Mouse (Mus musculus) cerebellum, postnatal 25 days (tissue): Measurements from ENCODE around the gene Ints4.
"Not testable (repeated sequence)": the region's sequence is repeated elsewhere in the genome, so short reads cannot be mapped to it uniquely, and the experiment has no call there.

Experiments
- DNase-seq, 2 experiments: peaks; one replicate each; pipeline ENCODE4 v3.0.0; 2021; ENCODE audit warnings: mixed read lengths in 2 of 2

Ints4 gene

GRCm38 (mm10) chr7:97480821-97481339 lies at the start of gene Ints4:
Ints4 (plus strand) TSS chr7:97480956.
- peak; percentile 93 to 95 for DNase-seq

DNA sequence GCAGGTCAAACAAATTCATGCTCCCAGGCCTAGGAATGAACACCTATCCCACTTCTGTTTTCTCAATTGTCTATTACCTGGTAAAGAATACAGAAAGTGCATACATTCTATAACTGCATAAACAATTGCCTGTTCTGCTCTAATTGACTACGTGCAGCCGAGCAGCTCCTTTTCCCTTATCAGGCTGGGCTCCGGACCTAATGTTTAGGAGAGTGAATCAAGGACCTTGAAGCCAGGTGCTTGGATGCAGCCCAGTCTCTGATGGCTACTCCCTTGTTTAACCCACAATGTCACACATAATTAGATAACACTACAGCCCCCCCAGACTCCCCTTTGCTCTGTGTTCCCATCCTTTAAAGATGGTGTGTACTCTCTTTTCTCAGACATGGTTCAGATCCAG lies 47.2 kb upstream of the Ints4 start:
- DNase-seq: not testable (repeated sequence)

DNA sequence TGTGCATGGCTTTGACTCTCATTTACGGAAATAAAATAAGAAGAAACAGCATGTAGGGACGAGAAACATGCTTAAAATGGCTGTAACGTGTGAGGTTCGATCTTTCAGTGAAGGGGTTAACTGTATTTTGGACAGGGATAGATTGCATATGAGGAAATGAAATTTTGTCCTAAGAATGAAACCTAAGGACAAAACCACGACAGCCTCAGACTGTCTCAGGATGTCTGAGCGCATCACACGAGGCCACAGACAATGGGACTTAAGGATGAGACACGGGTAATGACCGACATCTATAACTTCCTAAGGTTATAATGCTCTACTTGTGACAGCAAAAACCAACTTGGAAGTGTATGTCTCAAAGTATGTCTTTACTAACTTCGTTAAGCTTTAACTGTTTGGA lies 46.2 kb upstream of the Ints4 start:
- DNase-seq: no peak

GRCm38 (mm10) chr7:97438986-97439385 lies 41.8 kb upstream of the Ints4 start:
- DNase-seq: no peak

GRCm38 (mm10) chr7:97446171-97446925 lies 34.4 kb upstream of the Ints4 start:
- DNase-seq: peak; percentile 78 to 88

GRCm38 (mm10) chr7:97447050-97447531 lies 33.7 kb upstream of the Ints4 start:
- DNase-seq: no peak

GRCm38 (mm10) chr7:97451023-97451422 lies 29.7 kb upstream of the Ints4 start, which contains the start of gene Kctd14:
Kctd14 (plus strand) TSS chr7:97451323.
- DNase-seq: not testable (repeated sequence)

DNA sequence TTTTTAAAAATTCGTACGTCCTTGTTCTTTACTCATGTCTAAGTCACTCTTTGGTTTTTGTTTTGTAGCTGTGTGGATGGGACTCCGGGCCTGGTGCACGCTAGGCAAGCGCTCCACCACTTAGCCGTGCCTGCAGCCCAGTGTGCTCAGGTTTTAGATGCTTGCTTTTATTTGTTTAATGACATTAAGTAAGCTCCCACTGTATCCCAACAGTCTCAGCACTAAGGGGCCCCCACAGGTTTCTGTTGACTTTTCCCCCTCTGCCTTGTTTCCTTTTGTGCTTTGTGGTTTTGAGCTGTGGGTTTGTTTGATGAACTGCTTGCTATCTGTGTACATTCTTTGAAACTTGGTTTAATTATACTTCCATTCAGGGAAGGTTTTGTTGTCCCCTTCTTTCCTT lies 28.6 kb upstream of the Ints4 start:
- DNase-seq: no peak

DNA sequence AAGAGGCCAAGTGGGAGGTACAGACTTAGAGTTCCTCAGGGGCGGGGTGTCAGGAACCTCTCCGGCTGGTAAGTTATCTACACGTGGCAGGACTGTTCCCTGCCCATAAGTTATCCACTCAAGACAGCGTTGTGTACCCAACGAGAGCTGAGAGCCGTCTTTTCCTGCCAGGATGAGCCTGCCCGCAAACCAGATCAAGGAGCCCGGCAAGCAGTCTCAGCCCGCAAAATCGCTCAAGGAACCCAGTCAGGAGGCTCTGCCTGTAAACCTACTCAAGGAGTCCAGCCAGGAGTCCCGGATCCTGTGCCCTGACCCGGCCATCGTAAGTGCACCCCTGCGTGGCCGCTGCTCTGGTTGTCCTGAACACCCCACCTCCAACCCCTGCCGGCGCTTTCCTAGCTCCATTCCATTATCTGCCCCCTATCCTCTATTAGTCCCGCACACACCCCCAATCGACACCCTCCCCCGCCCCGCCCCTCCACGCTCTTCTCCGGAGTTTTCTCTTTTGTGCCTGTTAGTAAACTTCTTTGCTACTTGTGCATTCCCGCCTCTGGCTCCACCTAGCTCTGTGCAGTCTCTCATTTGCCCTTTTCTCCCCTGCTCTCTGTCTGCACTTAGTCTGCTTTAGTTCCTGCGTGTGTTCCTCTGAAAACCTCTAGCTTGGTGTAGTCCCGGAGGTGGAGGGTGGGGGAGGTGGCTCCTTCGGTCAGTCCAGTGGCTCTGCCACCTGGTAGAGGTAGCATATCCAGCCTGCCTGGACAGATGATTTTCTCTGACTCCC lies 27.4 kb upstream of the Ints4 start:
- DNase-seq: no peak

GRCm38 (mm10) chr7:97454795-97455194 lies 26.0 kb upstream of the Ints4 start:
- DNase-seq: no peak

GRCm38 (mm10) chr7:97455577-97455976 lies 25.2 kb upstream of the Ints4 start:
- DNase-seq: no peak

GRCm38 (mm10) chr7:97473001-97473400 lies 7.8 kb upstream of the Ints4 start:
- no peak for DNase-seq

DNA sequence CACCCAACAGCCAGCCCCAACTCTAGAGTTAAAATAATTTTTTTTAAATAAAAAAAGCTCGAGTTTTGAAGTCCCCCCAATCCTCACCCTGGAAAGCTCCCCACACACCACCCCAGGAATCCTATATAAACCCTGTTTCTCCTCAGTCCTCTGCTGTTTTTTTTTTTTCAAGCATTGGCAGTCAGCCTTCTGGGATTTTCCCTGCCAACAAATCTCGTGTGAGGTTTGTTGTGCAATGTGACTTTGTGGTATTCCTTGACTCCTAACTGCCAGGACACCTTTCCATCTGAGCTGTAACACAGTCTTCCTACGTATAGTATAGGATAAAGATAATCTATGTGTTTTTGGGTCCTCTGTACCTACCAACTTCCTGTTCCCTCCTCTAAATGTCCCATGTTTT lies 1.4 kb upstream of the Ints4 start:
- no peak for DNase-seq

DNA sequence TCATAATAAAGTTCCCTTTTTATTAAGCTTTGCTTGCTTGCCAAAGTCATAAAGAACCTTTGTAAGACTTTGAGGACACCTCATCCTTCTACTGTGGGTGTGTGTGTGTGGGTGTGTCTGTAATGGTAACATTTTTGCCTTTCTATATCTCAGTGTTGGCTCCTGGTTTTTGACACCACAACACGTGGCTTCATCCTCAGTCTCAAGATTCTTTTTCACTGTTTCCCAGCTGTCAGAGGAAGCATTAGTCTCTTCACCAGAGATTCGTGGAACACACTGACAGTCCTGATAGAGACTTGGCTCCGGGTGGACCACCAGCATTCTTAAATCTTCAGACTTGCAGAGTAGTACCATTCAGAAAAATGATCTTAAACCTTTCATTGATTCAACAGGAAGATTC lies 466 bp upstream of the Ints4 start:
- peak in 1 of 2 experiments; percentile 12 for DNase-seq

- DNase-seq: no peak
Observed at GRCm38 (mm10) chr7:97483378-97483777, 2.6 kb downstream of the Ints4 start.

GRCm38 (mm10) chr7:97491157-97491556 lies 10.4 kb downstream of the Ints4 start:
- no peak for DNase-seq

DNA sequence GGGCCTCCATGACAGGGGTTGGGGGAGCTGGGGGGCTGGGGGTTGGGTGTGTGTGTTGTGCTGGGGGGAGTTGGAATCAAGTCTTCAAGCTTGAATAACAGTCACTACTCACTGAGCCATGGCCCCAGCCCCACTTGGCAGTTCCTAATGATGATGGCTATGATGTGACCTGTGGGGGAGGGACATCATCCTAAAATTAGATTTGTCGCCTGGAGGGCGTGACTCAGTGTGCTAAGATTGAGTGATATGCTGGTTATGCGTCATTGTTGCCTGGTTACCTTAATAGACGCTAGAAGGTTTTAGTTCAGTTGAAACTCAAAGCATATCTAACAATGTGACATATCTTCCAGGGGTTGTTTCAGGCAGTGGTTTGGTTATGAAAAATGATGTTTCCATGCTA lies 11.7 kb downstream of the Ints4 start:
- DNase-seq: no peak

DNA sequence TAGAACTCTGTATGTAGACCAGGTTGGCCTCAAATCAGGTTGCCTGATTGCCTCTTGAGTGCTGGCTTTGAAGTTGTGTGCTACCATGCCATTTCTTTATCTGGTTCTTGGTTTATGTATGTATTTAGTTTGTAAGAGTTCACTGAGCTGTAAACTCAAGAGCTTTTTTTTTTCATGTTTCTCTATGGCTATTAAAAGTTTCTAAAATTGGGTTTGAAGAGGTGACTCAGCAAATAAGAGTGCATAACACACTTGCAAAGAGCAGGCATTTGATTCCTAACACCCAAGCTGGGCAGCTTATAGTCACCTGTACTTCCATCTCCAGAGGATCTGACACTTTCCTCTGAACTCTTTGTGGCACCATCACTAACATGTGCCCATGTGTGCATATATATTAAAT lies 14.3 kb downstream of the Ints4 start:
- no peak for DNase-seq

- DNase-seq: peak; percentile 66 to 78
Observed at GRCm38 (mm10) chr7:97500555-97501209, 19.9 kb downstream of the Ints4 start.

GRCm38 (mm10) chr7:97514786-97515185 lies 34.0 kb downstream of the Ints4 start:
- DNase-seq: peak; percentile 48 to 66

- no peak for DNase-seq
Observed at GRCm38 (mm10) chr7:97519935-97520334, 39.2 kb downstream of the Ints4 start.

DNA sequence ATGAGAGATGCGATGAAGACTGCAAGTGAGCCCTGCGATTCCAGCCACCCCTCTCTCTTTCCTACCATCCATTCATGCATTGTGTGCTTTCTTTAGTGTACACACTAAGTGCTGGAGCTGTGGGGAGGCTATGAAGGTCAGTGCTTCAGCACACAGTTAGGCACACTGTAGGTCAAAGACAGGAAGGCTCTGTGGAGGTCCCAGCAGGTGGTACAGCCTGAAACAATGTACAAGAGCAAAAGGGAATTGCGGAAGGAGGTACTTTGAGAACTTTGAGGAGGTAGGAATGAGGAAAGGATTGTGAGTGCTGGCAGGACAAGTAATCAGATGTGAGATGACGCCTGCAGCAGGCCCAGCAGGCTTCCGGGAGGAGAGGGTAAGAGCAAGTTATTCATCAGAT lies 54.8 kb downstream of the Ints4 start:
- DNase-seq: no peak

- no peak for DNase-seq
Observed at GRCm38 (mm10) chr7:97536571-97536970, 55.8 kb downstream of the Ints4 start.
